Mouse (Mus musculus): ENCODE data around the gene Psmb2.
A peak's percentile ranks its signal among the peaks of the same experiment; 100 is the strongest.

Gene Psmb2

GRCm38 (mm10) chr4:126677054-126678003, at the start of gene Psmb2:
Gene Psmb2 (plus strand): TSS chr4:126677630.
- peak; percentile 96 for DNase-seq (ENCODE audit: low read depth, low spot score)

DNA sequence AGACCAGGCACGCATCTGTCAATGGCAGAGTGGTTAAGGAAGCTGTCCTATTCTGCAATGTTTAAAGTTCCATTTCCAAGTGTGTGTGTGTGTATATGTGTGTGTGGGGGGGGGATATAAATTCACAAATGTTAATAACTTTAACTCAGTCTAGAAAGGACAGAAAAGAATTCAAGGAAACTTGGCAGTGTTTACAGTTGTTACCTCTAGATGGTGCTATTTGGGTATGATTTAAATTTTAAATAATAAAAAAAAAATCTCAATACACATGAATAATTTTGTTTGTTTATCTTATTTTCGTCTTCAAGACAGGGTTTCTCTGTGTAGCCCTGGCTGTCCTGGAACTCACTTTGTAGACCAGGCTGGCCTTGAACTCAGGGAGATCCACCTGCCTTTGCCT, 45.5 kb upstream of the Psmb2 start:
- no peak for DNase-seq (ENCODE audit: low read depth, low spot score)

- no peak for DNase-seq (ENCODE audit: low read depth, low spot score)
Observed at GRCm38 (mm10) chr4:126632668-126633067, 44.8 kb upstream of the Psmb2 start.

DNA sequence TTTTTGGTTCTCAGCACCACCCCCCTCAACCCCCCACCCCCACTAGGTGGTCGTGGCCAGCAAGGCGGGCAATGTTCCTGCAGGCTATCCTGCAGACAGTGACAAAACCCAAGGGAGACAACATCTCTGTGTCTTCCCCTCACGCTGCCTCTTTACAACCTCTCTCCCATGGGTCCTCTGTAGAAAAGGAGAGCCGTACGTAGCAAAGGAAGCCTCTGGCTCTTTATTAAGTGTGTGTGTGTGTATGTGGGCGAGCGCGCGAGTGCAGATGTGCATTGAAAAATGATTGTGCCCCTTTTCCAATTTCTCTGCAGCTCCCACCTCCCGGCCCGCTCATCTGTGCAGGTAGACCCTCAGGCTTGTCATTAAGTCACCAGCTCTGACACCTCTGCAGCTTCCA, 41.1 kb upstream of the Psmb2 start:
- no peak for DNase-seq (ENCODE audit: low read depth, low spot score)

DNA sequence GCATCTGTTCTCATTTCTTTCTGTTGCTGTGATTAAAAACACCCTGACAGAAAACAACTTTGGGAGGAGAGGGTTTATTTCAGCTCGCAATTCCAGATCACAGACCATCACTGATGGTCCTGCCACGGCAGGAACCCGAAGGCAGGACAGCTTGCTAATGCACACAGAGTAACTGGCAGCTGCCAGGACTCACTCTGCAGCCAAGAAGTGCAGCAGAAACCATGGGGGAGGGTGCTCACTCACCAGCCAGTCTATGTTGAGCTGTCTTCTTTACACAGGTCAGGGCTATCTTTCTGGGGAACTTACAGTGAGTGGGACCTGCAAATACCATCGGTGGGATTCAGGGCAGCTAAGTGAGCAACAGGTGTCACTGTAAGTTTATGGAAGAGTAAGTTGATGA, 40.0 kb upstream of the Psmb2 start:
- DNase-seq (ENCODE audit: low read depth, low spot score), result no peak

DNA sequence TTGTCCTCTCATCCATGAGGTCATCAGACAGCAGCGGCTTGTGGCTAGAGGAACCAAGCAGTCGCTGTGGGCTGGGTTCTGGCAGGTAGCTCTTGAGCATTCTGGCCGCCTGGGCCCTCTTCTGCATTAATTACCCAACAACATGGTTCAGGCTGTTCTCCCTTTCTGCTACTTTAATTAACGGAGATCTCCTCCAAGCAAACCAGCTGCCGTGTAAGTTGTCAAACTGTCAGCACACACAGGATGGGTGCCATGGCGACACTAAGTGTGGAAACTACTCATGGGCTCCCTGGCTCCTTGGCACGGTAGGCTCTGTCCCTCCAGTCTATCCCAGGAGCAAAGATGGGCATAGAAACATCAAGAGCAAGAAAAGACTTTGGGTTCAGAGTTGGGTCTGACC, 38.1 kb upstream of the Psmb2 start:
- DNase-seq (ENCODE audit: low read depth, low spot score), result no peak

DNA sequence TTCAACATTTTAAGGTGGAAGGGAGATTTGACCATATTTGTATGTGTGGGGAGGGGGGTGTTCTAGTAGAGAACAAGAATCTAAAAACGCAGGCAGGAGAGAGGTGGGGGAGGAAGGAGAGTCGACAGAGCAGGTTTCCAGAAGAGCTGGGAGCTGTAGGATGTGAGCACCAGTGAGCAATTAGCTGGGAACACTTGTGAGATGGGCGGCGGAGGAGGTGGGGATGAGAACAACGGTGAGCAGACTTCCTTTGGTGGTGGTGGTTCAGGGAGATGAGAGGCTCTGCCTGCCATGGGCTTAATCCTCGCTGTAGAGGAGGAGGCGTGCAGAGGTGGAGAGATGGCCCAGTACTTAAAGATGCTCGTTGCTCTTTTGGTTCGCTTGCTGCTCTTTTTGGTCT, 35.5 kb upstream of the Psmb2 start:
- no peak for DNase-seq (ENCODE audit: low read depth, low spot score)

GRCm38 (mm10) chr4:126643815-126644214, 33.6 kb upstream of the Psmb2 start:
- no peak for DNase-seq (ENCODE audit: low read depth, low spot score)

DNA sequence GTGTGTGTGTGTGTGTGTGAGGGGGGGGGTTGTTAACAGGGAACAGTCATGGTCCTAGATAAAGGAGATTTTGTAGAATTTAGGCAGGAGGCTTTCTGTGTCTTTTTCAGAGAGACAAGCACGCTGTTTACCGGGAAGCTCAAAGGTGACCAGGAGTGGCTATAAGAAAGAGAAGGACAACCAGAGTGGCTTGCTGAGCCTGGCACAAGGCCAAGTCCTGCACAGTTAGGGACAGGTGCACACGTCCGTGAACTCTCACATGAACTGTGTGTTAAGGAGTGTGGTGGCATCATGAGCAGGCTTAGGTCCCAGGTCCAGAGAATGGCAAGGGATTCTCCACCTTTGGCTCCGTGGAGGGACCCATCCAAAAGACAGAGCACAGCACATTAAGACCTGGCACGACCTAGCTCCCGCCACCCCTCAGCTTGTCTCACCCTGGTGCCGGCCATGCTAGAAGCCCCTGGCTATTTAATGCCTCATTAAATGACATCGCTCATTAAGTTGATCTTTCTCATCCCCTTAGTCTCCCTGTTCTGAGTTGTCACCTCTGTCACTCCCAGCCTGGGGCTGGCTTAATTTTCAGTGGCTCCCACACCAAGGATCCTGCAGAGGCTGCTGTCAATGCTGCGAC, 33.0 kb upstream of the Psmb2 start:
- DNase-seq (ENCODE audit: low read depth, low spot score), result no peak

- peak; percentile 51 for DNase-seq (ENCODE audit: low read depth, low spot score)
Observed at GRCm38 (mm10) chr4:126647996-126648910, 29.2 kb upstream of the Psmb2 start.

DNA sequence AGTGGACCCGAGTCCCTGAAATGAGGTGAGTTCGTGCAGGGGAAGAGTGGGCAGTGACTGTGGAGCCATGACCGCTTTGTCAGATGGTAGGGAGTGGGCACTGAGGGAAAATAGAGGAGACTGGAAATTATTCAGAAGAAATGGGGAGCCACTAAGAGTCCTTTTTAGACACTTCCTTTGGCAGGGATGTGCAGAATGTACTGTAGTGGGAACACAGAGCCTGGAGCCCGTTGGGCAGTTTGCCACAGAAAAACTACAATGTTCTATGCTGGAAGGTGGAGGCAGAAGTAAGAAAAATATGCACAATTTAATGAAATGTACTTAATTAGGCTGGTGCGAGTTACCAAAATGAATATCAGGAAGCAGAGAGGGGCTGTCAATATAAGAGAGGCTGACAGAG, 24.3 kb upstream of the Psmb2 start:
- no peak for DNase-seq (ENCODE audit: low read depth, low spot score)

- DNase-seq (ENCODE audit: low read depth, low spot score), result no peak
Observed at GRCm38 (mm10) chr4:126655356-126655755, 22.1 kb upstream of the Psmb2 start.

DNA sequence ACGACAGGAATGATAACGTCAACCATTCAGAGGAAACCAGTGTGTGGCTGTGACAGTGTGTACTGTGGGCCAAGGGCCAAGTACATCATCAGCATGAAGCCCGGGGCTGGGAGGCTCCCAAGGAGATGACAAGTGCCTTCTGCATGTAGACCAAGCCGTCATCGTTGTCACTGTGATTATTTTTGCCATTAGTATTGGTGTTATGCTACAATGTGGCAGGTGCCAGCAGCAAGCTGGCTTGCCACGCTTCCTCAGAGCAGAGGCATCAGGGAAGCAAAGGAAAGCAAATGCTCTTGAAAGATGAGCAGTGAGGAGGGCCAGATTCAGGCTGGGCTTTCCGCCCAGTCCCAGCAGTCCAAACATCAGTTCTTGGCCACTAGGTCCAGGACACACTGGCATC, 16.2 kb upstream of the Psmb2 start:
- DNase-seq (ENCODE audit: low read depth, low spot score), result no peak

- no peak for DNase-seq (ENCODE audit: low read depth, low spot score)
Observed at GRCm38 (mm10) chr4:126667075-126667474, 10.4 kb upstream of the Psmb2 start.

- no peak for DNase-seq (ENCODE audit: low read depth, low spot score)
Observed at GRCm38 (mm10) chr4:126682298-126682697, 4.9 kb downstream of the Psmb2 start.

- DNase-seq (ENCODE audit: low read depth, low spot score), result no peak
Observed at GRCm38 (mm10) chr4:126683084-126683483, 5.7 kb downstream of the Psmb2 start.

- DNase-seq (ENCODE audit: low read depth, low spot score), result no peak
Observed at GRCm38 (mm10) chr4:126689457-126689856, 12.0 kb downstream of the Psmb2 start.

DNA sequence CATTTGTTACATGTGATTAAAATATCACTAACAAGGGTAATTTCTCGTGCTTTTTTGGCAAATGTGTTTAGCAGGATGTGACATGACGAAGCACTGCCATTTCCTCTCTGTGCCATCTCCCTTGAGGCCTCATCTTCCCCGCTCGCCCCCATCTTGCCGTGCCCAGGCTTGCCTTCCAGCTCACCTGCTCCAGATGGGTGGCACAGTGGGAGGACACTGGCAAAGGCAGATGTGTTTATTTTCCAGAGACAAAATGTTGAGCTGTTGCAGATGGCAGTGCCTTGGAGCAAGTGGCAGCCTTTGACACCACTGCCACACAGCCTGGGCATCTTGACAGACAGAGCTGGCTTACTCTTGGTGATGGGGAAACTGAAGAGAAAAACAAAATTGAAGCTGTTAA, 15.6 kb downstream of the Psmb2 start:
- no peak for DNase-seq (ENCODE audit: low read depth, low spot score)

DNA sequence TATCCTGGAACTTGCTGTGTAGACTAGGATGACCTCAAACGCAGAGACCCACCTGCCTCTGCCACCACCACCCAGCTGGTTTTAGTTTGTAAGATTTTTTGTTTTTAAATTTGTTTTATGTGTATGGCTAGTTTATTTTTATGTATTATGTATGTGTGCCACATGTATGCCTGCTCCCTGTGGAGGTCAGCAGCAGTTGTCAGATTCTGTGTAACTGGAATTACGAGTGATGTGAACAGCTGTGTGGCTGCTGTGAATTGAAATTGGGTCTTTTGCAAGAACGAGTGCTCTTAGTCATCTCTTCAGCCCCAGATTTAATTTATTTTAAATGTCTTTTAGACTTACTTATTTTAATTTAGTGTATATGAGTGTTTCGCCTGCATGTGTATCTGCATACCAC, 19.5 kb downstream of the Psmb2 start:
- no peak for DNase-seq (ENCODE audit: low read depth, low spot score)

DNA sequence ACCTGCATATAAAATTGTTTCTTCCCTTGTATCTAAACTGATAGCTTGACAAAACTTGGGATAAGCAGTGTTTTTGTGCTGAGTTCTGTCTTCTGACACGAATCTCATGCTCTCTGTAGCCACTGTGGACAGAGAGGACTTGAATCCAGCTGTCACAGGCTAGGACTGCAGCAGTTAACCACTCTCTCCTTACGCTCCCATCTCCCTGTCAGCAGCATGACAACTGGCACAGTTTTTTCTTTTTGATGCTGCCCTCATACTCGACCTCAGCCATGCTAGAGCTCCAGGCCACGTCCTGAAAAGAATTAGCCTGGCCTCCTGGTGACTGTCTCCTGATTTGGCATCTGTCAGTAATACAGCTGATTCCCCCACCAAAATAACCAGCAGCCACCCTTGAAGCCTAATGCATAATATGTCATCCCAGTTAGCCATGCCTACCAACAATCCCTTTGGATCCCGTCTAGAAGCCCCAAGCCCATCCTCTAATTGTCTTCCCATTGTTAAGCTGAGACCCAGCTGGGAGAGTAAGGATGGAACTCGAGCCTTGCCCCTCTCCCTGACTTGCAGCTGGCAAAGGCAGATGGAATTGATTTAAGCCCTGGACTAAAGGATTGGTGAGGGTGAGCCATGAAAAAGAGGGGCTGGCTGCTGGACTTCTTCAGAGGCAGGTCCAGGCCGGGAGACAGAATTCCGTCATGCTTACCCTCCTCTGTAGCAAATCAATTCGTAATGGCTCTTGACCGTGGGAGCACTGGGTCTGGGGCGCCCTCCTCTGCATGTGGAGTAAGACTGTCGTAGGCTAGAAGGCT, 29.4 kb downstream of the Psmb2 start:
- DNase-seq (ENCODE audit: low read depth, low spot score), result no peak

DNA sequence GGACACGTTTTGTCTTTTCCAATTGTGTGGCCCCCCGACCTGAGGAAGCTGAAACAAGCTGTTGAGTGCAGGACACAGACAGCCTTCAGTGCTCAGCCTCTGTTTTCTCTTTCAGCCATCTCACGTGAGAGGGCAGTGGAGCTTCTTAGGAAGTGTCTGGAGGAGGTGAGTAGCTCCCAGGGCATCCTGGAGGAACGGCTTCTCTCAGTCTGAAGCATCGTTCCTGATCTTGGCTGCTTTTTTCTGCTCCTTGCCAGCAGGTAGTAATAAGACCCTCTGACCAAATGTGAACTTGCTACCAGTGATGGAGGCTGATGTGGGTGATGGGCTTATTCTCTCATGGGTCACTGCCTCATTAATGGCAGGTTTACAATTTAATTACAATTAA, 30.0 kb downstream of the Psmb2 start:
- DNase-seq (ENCODE audit: low read depth, low spot score), result no peak

Measured in retina, adult 2 months (tissue).